Mouse (Mus musculus) ES-CJ7 (cell line): ENCODE results near the gene Olfr361.
"Not testable (repeated sequence)": the region's sequence is repeated elsewhere in the genome, so short reads cannot be mapped to it uniquely, and the experiment has no call there.

Source experiments
- DNase-seq: peaks from one replicate; pipeline ENCODE4 v3.0.0; 2011; ENCODE audit warnings: low read depth, low spot score

Gene Olfr361

DNA sequence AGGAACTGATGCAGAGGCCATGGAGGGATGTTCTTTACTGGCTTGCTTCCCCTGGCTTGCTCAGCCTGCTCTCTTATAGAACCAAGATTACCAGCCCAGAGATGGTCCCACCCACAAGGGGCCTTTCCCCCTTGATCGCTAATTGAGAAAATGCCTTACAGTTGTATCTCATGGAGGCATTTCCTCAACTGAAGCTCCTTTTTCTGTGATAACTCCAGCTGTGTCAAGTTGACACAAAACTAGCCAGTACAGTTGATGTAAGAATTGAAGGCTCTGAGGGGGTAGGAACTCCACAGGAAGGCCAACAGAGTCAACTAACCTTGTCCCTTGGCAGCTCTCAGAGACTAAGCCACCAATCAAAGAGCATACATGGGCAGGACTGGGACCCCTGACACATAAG is at the start of gene Olfr361:
Gene Olfr361, minus strand, starts transcription at position 101 of the 400 bp plus-strand sequence.
- DNase-seq: not testable (repeated sequence)

DNA sequence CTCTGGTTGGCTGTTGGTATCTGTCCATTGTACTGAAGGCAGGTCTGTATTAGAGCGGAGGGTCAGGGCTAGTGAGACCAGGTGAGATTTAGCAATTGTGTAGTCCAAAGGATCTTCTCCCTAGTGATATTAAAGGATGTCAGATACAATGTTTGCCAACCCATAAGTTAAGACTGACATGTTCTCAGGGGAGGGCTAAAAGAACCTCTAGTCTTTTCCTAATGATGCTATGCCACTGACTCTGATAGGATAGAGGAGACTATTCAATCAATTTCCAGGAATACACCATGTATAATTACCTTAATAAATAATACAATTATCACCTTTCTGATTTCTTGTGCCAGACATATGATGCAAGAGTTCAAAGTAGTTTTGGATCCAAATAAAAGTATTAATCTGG is 28.7 kb upstream of the Olfr361 start, which contains the start of gene Olfr362:
Gene Olfr362, minus strand, starts transcription at position 101 of the 400 bp plus-strand sequence.
- no peak for DNase-seq

DNA sequence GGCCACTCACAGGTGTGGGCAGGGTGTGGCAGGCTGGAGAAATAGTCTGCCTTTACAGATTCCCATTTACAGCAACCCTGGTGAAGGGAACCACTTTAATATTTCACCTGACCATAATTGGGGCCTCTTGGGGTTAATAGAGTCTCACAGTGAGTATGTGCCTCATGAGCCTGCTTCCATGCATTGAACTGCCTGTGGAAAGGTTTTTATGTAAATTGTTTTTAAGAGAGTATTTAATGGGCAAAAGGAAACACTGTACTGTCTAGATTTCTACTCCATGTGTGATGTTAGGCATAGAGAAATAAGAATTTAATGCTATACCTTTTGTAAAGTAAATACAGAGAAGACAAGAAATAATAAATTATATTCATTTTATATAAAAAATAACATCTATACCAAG is 23.6 kb downstream of the Olfr361 start, which contains the start of gene Olfr360:
Gene Olfr360, plus strand, starts transcription at position 301 of the 400 bp plus-strand sequence.
- no peak for DNase-seq
